ENCODE assay signal across 13 mouse cellular contexts in the genomic region with DNA sequence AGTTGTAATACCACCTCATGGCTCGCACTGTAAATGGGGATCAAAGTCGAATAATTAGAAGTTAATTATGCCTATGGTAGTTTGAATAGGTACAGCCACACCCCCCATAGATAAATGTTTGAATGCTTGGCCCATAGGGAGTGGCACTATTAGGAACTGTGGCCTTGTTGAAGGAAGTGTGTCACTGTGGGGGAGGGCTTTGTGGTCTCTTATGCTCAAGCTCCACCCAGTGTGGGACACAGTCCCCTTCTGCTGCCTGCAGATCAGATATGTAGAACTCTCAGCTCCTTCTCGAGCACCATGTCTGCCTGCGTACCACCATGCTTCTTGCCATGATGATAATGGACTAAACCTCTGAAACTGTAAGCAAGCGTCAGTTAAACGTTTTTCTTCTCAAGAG.
A peak's percentile ranks its signal among the peaks of the same experiment; 100 is the strongest.
DNase-seq lines count a peak whose midpoint lies in the region; ATAC-seq and TF ChIP-seq lines count a peak whose summit lies in the region.
"Had no signal": no experiment of that assay in that cellular context is flagged by ENCODE, and none has a peak within 500 bp of the region (broad histone marks: within the 10 kb centered on the region; RNA-seq: fewer than 3 reads in every experiment).

No protein-coding gene starts in this region.

- ATAC-seq in hindbrain, embryonic 13.5 days (ENCODE audit: low FRiP score) = peak; percentile 22; the same call in 1 of the 2 replicates
- ATAC-seq in hindbrain, embryonic 11.5 days (ENCODE audit: low FRiP score) = no peak
- no peak for ATAC-seq in limb, embryonic 15.5 days (ENCODE audit: insufficient number of reproducible peaks, low FRiP score, low TSS enrichment, low read depth)
- ATAC-seq: CD4-positive, CD25-positive, alpha-beta regulatory T cell, adult 4 months; liver, embryonic 12.5 days had no signal

- H3K27me3 ChIP-seq in hindbrain, embryonic 13.5 days = no peaks in the 10 kb centered on the region
- no peaks in the 10 kb centered on the region for H3K27me3 ChIP-seq in hindbrain, embryonic 11.5 days (ENCODE audit: control insufficient read depth, insufficient read depth, low read length)
- no peaks in the 10 kb centered on the region for H3K27me3 ChIP-seq in limb, embryonic 15.5 days
- H3K27me3 ChIP-seq: kidney, embryonic 15.5 days; liver, embryonic 12.5 days; megakaryocyte, embryonic 14.5 days; neural tube, embryonic 13.5 days had no signal

- H3K27ac ChIP-seq in hindbrain, embryonic 13.5 days = no peak overlapping the region
- H3K27ac ChIP-seq in hindbrain, embryonic 11.5 days (ENCODE audit: low read depth, low read length) = no peak overlapping the region
- H3K27ac ChIP-seq in embryonic fibroblast, embryonic 13.5 days (ENCODE audit: insufficient read depth, low read length) = peak overlapping the region; percentile 56
- peak overlapping the region; percentile 65 for H3K27ac ChIP-seq in limb, embryonic 15.5 days
- H3K27ac ChIP-seq: hindbrain, postnatal 0 days; kidney, embryonic 15.5 days; liver, embryonic 12.5 days had no signal

- DNase-seq in hindbrain, embryonic 11.5 days (ENCODE audit: low spot score) = no peak
- peak; percentile 60 for DNase-seq in R1 (ENCODE audit: low read depth, low spot score)
- DNase-seq in cerebellum, adult 9-11 months = no peak
- no peak for DNase-seq in cerebellum, postnatal 25 days

- peaks cover 69% of the 10 kb centered on the region for H3K4me1 ChIP-seq in hindbrain, embryonic 13.5 days (replicated peaks)
- peaks cover 2% of the 10 kb centered on the region; the same call in 1 of the 2 replicates for H3K4me1 ChIP-seq in hindbrain, embryonic 11.5 days (replicated peaks; ENCODE audit: control insufficient read depth, insufficient read depth, low read length)
- H3K4me1 ChIP-seq in embryonic fibroblast, embryonic 13.5 days (ENCODE audit: control insufficient read depth, insufficient read depth, low read length) = no peaks in the 10 kb centered on the region; the same call in 1 of the 2 replicates
- peaks cover 14% of the 10 kb centered on the region for H3K4me1 ChIP-seq in limb, embryonic 15.5 days
- H3K4me1 ChIP-seq: megakaryocyte, embryonic 14.5 days had no signal

- H3K9me3 ChIP-seq in hindbrain, embryonic 13.5 days = no peaks in the 10 kb centered on the region
- H3K9me3 ChIP-seq in hindbrain, embryonic 11.5 days (ENCODE audit: control insufficient read depth, low read length) = no peaks in the 10 kb centered on the region
- no peaks in the 10 kb centered on the region for H3K9me3 ChIP-seq in limb, embryonic 15.5 days
- H3K9me3 ChIP-seq: kidney, embryonic 15.5 days; liver, embryonic 12.5 days; neural tube, embryonic 13.5 days had no signal

- TF ChIP-seq POLR2A in embryonic fibroblast, embryonic 13.5 days (IDR thresholded peaks at IDR 0.05; ENCODE audit: low read depth, low read length) = no peak

- 79% methylated on average over 6 of the region's 6 CpGs for WGBS in hindbrain, embryonic 13.5 days
- WGBS in hindbrain, embryonic 11.5 days = 91% methylated on average over 6 of the region's 6 CpGs
- 86% methylated on average over 6 of the region's 6 CpGs for WGBS in limb, embryonic 15.5 days

- no peak for TF ChIP-seq CTCF in embryonic fibroblast, embryonic 13.5 days (IDR thresholded peaks at IDR 0.05; ENCODE audit: borderline replicate concordance, insufficient read depth, low read length)

- no peak overlapping the region for H3K9ac ChIP-seq in hindbrain, embryonic 13.5 days
- no peak overlapping the region for H3K9ac ChIP-seq in hindbrain, embryonic 11.5 days (ENCODE audit: low read depth, low read length)
- H3K9ac ChIP-seq in limb, embryonic 15.5 days = no peak overlapping the region
- H3K9ac ChIP-seq: kidney, embryonic 15.5 days; liver, embryonic 12.5 days; neural tube, embryonic 13.5 days had no signal

- no peak overlapping the region for H3K4me2 ChIP-seq in hindbrain, embryonic 13.5 days
- no peak overlapping the region for H3K4me2 ChIP-seq in hindbrain, embryonic 11.5 days (replicated peaks; ENCODE audit: low read depth, low read length)
- no peak overlapping the region for H3K4me2 ChIP-seq in limb, embryonic 15.5 days
- H3K4me2 ChIP-seq: kidney, embryonic 15.5 days; neural tube, embryonic 13.5 days had no signal

- no peak overlapping the region for H3K4me3 ChIP-seq in hindbrain, embryonic 13.5 days
- no peak overlapping the region for H3K4me3 ChIP-seq in hindbrain, embryonic 11.5 days (ENCODE audit: low read depth, low read length)
- H3K4me3 ChIP-seq in embryonic fibroblast, embryonic 13.5 days (ENCODE audit: insufficient read depth, low read length) = no peak overlapping the region
- H3K4me3 ChIP-seq in limb, embryonic 15.5 days = no peak overlapping the region
- H3K4me3 ChIP-seq: kidney, embryonic 15.5 days; liver, embryonic 12.5 days; neural tube, embryonic 13.5 days had no signal

- no peaks in the 10 kb centered on the region for H3K36me3 ChIP-seq in hindbrain, embryonic 13.5 days
- no peaks in the 10 kb centered on the region for H3K36me3 ChIP-seq in hindbrain, embryonic 11.5 days (ENCODE audit: control insufficient read depth, insufficient read depth, low read length)
- no peaks in the 10 kb centered on the region for H3K36me3 ChIP-seq in limb, embryonic 15.5 days
- H3K36me3 ChIP-seq: kidney, embryonic 15.5 days; liver, embryonic 12.5 days; neural tube, embryonic 13.5 days had no signal

Comparison
In these comparisons a context has a peak if more than half of its experiments do, and no peak if none do; other contexts are left out.
1. H3K27ac ChIP-seq: peak in embryonic fibroblast, embryonic 13.5 days (single experiment) and limb, embryonic 15.5 days (single experiment); none in hindbrain, embryonic 13.5 days (single experiment) and hindbrain, embryonic 11.5 days (single experiment).